Mouse (Mus musculus): ENCODE measurements at regions not wholly inside any gene's neighbourhood (a gene's known extent, or its start where the extent isn't known, plus 50 kb on each side); places are given as distances from the start of the nearest gene placed in this dataset.

DNA sequence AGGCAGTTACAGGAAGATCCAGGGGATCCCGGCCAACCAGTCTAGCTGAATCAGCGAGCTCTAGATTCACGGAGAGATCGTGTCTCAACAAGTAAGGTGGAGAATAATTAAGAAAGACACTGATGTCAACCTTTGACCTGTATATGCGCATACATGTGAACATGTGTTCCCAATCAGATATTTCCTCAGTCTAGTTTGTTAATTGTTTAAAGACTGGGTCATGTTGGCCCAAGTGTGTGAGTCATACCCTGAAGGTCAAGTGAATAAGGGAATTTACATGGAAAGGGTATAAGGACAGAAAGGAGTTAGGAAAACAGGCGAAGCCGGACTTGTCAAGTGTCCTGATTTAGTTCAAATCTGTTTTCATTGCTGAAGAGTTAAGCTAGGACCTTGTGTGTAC is 76.4 kb upstream of the Mmadhc start:
- H3K4me2 ChIP-seq (ENCODE audit: low read length): no peak overlapping the region
- H3K36me3 ChIP-seq (ENCODE audit: control insufficient read depth, insufficient read depth, low read length): no peaks in the 10 kb centered on the region
- no peak for ATAC-seq
- no peak overlapping the region for H3K9ac ChIP-seq (ENCODE audit: low read depth, low read length)
- no peak overlapping the region for H3K27ac ChIP-seq (ENCODE audit: low read depth, low read length)
- H3K4me3 ChIP-seq (ENCODE audit: low read length): no peak overlapping the region
- H3K4me1 ChIP-seq (ENCODE audit: control insufficient read depth, insufficient read depth, low read depth, low read length): no peaks in the 10 kb centered on the region; the same call in 1 of the 2 replicates
- WGBS: 88% methylated on average over 7 of the region's 7 CpGs
- H3K9me3 ChIP-seq (ENCODE audit: control insufficient read depth, low read length): no peaks in the 10 kb centered on the region
- H3K27me3 ChIP-seq (replicated peaks; ENCODE audit: control insufficient read depth, insufficient read depth, low read length): no peaks in the 10 kb centered on the region

DNA sequence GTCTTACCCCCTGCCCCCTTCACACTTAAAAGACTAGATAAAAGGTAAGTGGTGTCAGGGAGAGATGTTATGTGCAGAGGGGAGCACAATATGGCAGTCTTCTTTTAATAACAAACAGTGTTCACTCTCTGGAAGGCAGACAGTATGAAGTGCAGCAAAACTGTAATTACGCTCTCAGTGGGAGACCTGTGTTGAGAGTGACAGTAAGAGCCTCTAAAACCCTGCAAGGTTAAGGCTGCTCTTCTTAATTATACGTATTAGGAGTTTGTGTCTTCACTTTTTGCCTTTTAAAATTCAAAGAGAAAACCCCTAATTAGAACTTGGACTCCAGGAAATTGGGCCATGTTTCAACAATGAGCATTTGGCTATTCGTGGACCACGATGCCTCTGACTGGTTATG is 72.2 kb upstream of the Mmadhc start:
- Histone ChIP-seq H3K36me3 (ENCODE audit: control insufficient read depth, insufficient read depth, low read length) (no peaks in the 10 kb centered on the region), H3K9me3 (ENCODE audit: control insufficient read depth, low read length) (no peaks in the 10 kb centered on the region; the same call in 1 of the 2 replicates), H3K4me1 (ENCODE audit: control insufficient read depth, insufficient read depth, low read depth, low read length) (no peaks in the 10 kb centered on the region; the same call in 1 of the 2 replicates), H3K4me2 (ENCODE audit: low read length) (no peak overlapping the region), H3K9ac (ENCODE audit: low read depth, low read length) (no peak overlapping the region), H3K27ac (ENCODE audit: low read depth, low read length) (no peak overlapping the region), H3K4me3 (ENCODE audit: low read length) (no peak overlapping the region), H3K27me3 (replicated peaks; ENCODE audit: control insufficient read depth, insufficient read depth, low read length) (no peaks in the 10 kb centered on the region)
- no peak for ATAC-seq
- 54% methylated on average over 4 of the region's 4 CpGs for WGBS

- ATAC-seq: no peak
Observed at GRCm38 (mm10) chr2:50368351-50368750, 71.8 kb upstream of the Mmadhc start.

DNA sequence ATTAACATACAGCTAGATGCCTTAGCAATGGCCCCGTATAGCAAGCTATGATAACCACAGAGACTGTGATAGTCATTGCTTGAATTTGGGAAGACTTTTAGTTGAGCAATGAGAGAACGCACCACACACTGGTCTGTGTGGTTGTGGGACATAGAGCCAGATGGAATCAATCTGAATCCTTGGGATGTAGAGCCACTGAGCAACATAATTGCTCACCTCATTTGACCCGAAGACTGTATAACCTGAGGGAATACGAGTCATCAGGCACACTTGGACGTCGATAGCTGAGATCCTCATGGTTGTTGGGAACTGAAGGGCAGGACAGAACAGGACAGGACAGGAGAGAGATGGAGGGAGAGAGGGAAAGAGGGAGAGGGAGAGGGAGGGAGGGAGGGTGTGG is 68.6 kb upstream of the Mmadhc start:
- 92% methylated on average over 6 of the region's 6 CpGs for WGBS
- ATAC-seq: no peak
- Histone ChIP-seq H3K4me2 (ENCODE audit: low read length) (no peak overlapping the region), H3K27ac (ENCODE audit: low read depth, low read length) (no peak overlapping the region), H3K4me1 (ENCODE audit: control insufficient read depth, insufficient read depth, low read depth, low read length) (no peaks in the 10 kb centered on the region; the same call in 1 of the 2 replicates), H3K27me3 (replicated peaks; ENCODE audit: control insufficient read depth, insufficient read depth, low read length) (no peaks in the 10 kb centered on the region), H3K36me3 (ENCODE audit: control insufficient read depth, insufficient read depth, low read length) (no peaks in the 10 kb centered on the region), H3K9ac (ENCODE audit: low read depth, low read length) (no peak overlapping the region), H3K9me3 (ENCODE audit: control insufficient read depth, low read length) (no peaks in the 10 kb centered on the region; the same call in 1 of the 2 replicates), H3K4me3 (ENCODE audit: low read length) (no peak overlapping the region)

More at GRCm38 (mm10) chr2:50368351-50368750, 71.8 kb upstream of the Mmadhc start:
- Histone ChIP-seq H3K4me1 (ENCODE audit: control insufficient read depth, insufficient read depth, low read depth, low read length) (no peaks in the 10 kb centered on the region; the same call in 1 of the 2 replicates), H3K36me3 (ENCODE audit: control insufficient read depth, insufficient read depth, low read length) (no peaks in the 10 kb centered on the region), H3K9ac (ENCODE audit: low read depth, low read length) (no peak overlapping the region), H3K9me3 (ENCODE audit: control insufficient read depth, low read length) (no peaks in the 10 kb centered on the region; the same call in 1 of the 2 replicates), H3K27me3 (replicated peaks; ENCODE audit: control insufficient read depth, insufficient read depth, low read length) (no peaks in the 10 kb centered on the region), H3K4me2 (ENCODE audit: low read length) (no peak overlapping the region), H3K4me3 (ENCODE audit: low read length) (no peak overlapping the region), H3K27ac (ENCODE audit: low read depth, low read length) (no peak overlapping the region)
- WGBS: 63% methylated on average over 6 of the region's 6 CpGs

DNA sequence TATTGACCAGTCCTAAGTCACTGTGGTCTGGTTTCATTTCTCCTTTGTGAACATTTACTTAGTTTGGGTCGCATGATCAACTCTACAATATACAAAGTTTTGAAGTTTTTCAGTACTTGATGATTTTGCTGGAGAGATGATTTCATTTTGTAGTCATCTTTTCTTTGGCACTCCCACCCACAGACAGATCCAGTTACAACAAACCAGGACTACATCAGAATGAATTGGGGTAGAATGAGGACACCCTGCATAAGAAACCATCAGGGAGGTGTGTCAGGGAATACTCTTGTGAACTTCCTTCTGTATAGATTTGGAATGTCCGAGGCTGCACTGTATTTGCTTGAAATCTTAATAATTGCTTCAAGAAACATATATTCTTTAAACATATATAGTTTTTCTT is 59.5 kb upstream of the Mmadhc start:
- Histone ChIP-seq H3K36me3 (ENCODE audit: control insufficient read depth, insufficient read depth, low read length) (no peaks in the 10 kb centered on the region), H3K9ac (ENCODE audit: low read depth, low read length) (no peak overlapping the region), H3K4me2 (ENCODE audit: low read length) (no peak overlapping the region), H3K9me3 (ENCODE audit: control insufficient read depth, low read length) (no peaks in the 10 kb centered on the region), H3K27ac (ENCODE audit: low read depth, low read length) (no peak overlapping the region), H3K4me3 (ENCODE audit: low read length) (no peak overlapping the region), H3K27me3 (replicated peaks; ENCODE audit: control insufficient read depth, insufficient read depth, low read length) (no peaks in the 10 kb centered on the region), H3K4me1 (ENCODE audit: control insufficient read depth, insufficient read depth, low read depth, low read length) (no peaks in the 10 kb centered on the region)
- ATAC-seq: no peak
- 88% methylated on average over 2 of the region's 2 CpGs for WGBS

DNA sequence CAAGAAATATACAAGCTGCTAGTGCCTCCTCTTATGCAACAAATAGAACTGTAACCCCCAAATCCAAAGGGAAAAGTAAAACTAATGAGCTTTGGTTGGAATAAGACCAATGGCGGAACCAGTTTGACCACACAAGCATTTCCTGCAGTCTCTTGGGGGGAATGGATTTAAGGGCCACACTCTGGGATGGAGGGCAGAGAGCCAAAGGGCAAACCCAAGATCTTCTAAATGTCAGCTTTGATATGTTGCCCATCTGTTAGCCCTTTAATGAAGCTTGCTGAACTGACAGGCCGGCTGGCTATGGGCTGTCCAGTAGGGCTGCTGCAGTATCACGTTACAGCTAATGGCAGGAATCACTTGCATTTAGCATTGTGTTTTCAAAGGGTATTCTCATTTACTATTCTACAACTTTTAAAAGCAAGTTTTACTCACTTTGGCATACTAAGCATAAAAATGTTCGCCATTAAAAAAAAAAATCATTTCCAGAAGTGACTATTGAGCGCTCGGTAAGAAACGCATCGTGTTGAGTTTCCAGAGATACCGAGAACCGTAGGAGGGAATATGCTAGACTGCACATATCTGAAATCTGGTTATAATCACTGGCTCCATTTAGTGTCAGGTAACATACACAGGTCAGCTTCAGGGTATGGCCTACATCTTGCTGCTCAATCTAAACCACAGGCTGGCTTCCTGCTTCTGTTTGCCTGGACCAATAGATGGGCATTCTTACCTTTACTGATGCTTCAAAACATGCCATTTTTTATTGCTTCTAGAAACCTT is 51.1 kb upstream of the Mmadhc start:
- Histone ChIP-seq H3K27me3 (replicated peaks; ENCODE audit: control insufficient read depth, insufficient read depth, low read length) (no peaks in the 10 kb centered on the region), H3K4me3 (ENCODE audit: low read length) (no peak overlapping the region), H3K4me1 (ENCODE audit: control insufficient read depth, insufficient read depth, low read depth, low read length) (no peaks in the 10 kb centered on the region), H3K4me2 (ENCODE audit: low read length) (no peak overlapping the region), H3K9ac (ENCODE audit: low read depth, low read length) (no peak overlapping the region), H3K36me3 (ENCODE audit: control insufficient read depth, insufficient read depth, low read length) (no peaks in the 10 kb centered on the region), H3K27ac (ENCODE audit: low read depth, low read length) (no peak overlapping the region), H3K9me3 (ENCODE audit: control insufficient read depth, low read length) (no peaks in the 10 kb centered on the region)
- ATAC-seq: peak; percentile 72; the same call in 1 of the 2 replicates
- WGBS: 76% methylated on average over 10 of the region's 10 CpGs
